Mouse (Mus musculus) bone marrow macrophage, adult 2 months (primary cell): Measurements from ENCODE around the gene Med12l.

Source experiments
- CTCF ChIP-seq: IDR thresholded peaks from 2 replicates; pipeline ENCODE4 v1.5.1; 2012; ENCODE audit warnings: low read depth, mild to moderate bottlenecking, low read length, moderate library complexity
- POLR2A ChIP-seq: IDR thresholded peaks from 2 replicates; pipeline ENCODE4 v1.6.1; 2012; ENCODE audit warnings: mild to moderate bottlenecking, low read depth, low read length, borderline replicate concordance

DNA sequence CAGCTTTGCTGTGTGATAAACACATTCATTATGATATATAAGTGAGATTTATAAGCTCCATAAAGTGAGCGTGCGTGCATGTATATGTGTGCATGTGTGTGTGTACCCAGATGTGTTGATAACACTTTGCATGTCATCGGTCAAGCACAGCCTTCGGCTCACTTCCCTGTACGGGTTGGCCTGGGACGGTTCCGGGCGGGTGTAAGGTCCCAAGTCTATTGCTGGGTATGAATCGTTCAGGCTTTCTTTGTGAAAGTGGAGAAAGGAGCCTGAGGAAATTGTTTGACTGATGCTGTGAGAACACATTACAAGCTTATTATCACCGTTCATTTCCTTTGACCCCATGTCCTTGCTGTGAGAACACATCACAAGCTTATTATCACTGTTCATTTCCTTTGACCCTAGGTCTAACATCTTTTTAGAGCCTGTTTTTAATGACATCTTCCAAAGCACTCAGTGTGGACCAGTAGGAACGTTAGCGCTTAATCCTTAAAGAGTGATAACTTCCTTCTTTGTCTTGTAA is 133.4 kb downstream of the Med12l start:
- TF ChIP-seq POLR2A (no peak), CTCF (no peak)
